Mouse (Mus musculus) hindlimb bud, embryonic 11.5 days (tissue): ENCODE results near the gene Pwwp2b.
A peak's percentile ranks its signal among the peaks of the same experiment; 100 is the strongest.

Source experiments
- DNase-seq: peaks from one replicate; pipeline ENCODE4 v3.0.0-alpha.2; 2012; ENCODE audit warnings: low read depth, low spot score; ENCODE audit errors: extremely low spot score

Gene Pwwp2b

GRCm38 (mm10) chr7:139224070-139224469 lies 24.2 kb upstream of the Pwwp2b start:
- no peak for DNase-seq

DNA sequence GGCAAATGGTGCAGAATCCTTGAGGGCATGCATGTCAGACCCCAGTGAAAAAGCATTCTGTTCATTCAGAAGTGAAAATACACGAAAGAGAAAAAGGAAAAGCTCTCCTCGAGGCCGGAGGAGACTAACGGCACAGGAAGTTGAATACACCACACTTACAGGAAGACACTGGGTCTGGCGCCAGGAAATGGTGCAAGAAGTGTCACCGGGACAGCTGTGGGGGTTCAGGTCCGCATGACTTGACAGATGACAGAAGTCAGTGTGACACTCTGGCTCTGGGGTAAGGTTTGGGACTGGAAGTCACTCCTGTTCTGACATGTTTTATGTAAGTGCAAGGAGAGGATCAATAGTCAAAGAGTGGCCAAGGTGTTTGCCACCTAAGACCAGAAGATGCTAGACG lies 23.6 kb upstream of the Pwwp2b start:
- no peak for DNase-seq

GRCm38 (mm10) chr7:139226416-139226815 lies 21.9 kb upstream of the Pwwp2b start:
- no peak for DNase-seq

- no peak for DNase-seq
These were observed 19.7 kb upstream of the Pwwp2b start for GRCm38 (mm10) chr7:139228447-139229171.

- no peak for DNase-seq
These were observed 18.4 kb upstream of the Pwwp2b start for GRCm38 (mm10) chr7:139229837-139230236.

DNA sequence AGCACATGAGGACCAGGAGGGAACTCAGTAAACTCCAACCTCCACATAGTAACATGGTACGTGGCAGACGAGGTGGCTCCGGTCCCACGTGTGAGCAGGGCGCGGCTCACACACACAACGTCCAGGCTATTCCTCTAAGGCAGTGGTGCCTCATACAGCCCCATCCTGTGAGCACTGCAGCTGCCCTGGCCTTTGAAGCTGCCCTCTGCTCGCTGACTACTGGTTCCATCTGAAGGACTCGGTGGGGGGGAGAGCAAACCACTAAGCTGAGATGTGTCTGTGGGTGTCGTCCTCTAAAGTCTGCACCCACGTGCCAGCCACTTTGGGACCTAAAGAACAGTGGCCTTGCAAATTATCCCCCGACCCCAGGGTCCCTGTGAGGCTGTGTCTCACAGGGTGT lies 18.0 kb upstream of the Pwwp2b start:
- DNase-seq: no peak

DNA sequence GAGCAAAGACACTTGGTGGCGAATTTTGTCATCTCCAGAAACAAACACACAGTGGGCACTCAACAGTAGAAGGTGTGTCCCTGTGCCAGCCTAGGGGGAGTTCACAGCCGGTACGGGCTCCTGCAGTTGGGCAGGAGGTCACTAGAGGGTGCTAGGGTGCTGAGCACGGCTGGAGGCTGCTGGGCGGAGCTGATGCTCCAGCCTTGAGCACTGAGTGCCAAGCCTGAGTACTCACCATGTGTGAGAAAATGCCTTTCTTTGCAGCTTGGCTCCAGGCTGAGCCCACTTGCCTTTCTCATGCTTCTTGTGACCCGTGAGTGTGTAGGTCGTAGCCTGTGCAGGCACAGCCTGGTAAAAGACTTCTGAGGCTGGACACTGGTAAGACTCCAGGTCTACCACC lies 14.6 kb upstream of the Pwwp2b start:
- peak; percentile 52 for DNase-seq

DNA sequence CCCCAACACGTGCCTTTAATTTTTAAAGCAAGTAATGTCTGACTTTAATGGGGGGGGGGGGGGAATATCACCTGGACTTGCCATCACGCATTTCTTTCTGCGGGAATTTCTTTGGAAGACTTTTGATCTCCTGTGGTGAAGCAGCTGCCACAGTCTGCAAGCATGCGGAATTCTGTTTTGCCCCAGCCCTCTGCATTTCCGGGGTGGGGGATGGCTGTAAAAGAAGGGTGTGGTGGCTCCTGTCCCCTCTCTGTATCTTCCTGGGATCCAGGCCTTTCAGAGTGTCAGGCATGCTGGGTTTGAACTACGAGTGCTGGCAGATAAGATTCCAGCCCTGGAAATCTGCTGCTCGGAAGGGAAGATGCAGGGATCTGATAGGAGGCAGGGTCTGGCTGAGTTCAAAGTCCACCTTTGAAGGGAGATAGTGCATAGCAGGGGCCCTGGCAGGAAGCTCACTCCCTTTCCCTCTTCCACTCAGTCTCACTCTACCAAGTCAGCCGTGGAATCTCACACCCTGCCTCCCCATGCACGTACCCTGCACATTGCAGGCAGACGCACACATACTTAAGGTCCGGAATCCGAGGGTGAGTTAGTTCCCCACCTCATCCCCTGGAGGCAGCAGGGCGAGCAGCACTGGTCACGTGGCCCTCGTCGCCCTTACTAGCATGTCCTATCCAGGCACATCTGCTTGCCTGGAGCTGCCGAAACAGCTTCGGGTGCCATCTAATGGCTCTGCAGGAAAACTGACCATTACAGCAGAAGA lies 13.7 kb upstream of the Pwwp2b start:
- no peak for DNase-seq

DNA sequence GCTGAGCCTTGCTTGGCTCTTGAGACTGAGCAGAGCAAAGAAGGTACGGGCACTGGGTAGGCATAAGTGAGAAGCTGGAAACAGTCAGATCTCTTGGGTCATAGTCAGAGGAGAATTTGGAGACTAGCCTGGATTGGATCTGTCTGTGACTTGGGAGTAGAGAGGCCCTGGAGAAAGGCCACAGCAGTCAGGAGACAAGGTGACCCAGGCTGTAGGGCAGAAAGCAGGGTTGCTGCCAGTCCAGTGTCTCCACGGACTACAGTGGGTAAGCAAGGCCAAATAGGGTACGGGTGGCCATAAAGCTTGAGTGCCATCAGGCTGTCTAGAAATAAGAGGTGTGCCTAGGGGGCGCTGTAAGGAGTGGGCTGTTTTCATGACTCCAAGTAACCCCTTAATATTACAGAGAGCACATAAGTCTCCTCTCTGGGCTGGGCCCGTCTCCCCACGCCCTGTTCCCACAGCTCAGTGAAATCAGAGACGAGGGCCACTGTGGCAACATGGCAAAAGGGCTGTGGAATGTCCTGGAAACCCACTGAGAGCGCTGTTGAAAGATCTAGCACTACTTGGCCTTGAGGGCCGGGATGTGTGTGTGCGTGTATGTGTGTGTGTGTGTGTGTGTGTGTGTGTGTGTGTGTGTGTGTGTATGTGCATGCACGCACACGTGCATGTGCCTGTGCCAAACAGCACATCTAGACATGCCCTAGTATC lies 12.5 kb upstream of the Pwwp2b start:
- DNase-seq: no peak

GRCm38 (mm10) chr7:139239432-139239831 lies 8.8 kb upstream of the Pwwp2b start:
- no peak for DNase-seq

GRCm38 (mm10) chr7:139246086-139246485 lies 2.2 kb upstream of the Pwwp2b start:
- DNase-seq: no peak

- DNase-seq: no peak
These were observed 1.1 kb upstream of the Pwwp2b start for GRCm38 (mm10) chr7:139246931-139247880.

DNA sequence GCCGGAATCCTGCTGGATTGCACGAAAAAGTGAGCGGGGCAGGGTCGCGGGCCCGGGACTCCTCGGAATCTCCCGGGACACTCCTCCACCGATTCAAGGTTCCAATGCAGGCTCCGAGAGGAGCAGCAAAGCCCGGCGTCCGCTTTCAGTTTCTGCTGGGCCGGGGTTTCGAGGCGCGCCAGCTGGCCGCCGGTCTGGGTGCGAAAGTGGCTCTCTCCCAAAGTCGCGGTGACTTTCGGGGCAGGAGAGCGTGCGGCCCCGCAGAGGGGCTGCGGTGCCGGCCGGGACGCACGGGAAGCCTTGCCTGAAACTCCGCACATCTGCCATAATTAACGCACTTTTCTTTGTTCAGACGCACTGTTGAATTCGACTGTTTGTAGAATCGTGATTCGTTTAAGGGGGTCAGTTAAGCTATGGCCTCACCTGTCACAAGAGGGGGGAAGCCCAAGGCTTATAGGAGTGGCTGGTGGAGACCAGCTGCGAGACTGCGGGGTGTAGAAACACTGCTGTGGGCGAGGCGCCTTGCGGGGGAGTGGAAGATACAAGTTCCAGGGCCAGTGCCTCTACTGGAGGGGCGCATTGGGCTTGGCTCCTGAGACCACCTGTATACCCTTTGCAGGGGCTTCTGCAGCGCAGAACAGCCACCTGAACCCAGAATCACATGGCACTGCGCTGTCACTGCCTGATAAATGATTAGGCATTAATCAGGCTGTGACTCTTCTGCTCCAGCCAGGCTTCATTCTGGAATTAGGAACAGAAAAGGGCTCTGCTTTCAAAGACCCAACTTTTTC lies 528 bp downstream of the Pwwp2b start:
- DNase-seq: no peak

DNA sequence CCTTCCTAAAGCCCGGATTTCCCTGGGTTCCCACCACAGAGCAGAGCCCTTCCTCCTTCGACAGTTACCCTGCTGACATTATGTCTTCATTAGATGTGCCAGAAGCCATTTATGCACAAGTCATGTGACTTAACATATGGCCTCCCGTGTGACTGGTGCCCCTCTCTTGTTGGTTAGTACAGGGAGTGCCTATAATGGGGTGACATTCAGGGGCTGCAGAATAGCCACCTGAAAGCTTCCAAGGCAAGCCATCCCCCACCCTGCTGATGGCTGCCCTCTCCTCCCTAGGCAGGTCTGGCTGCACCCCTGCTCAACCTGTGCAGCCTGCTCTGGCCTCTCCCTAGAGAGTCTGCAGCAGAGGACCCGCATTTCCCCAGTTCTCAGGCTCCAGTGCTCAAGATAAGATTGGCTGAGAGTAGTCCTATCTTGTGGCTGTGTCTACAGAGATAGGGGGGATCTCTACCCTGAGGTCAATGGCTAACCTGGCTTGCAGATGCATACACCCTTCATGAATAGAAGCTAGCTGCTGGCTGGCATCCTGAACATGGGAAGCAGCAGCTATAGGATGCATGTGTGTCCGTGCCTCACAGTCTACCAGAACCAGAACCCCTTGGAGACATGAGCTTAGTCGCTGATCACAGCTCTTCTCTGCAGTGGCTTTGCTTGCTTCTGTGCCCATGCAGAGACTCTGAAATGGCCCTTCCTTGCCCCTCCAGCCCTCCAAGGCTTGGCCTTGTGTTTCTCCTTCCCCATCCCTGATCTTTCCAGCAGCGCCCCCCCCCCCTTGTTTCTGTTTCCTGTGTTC lies 1.3 kb downstream of the Pwwp2b start:
- DNase-seq: no peak

DNA sequence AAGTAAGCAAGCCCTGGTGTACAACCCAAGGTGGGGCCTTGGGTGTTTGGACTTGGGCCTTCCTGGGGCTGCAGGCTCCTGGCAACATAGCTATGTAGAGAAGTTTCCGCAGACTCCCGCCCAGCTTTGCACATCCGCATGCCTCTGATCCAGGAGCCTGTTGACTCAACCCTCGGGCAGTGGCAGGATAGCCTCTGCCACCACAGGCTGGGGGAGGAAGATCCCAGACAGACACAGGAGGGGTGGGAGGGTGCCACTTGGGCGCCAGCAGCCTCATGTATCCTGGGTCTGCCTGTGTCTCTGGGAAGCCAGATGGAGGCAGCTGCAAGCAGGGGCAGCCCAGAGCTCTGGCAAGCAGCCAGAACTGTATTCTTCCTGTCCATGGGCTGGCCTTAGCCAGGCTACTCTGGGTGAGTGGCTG lies 3.6 kb downstream of the Pwwp2b start:
- no peak for DNase-seq

DNA sequence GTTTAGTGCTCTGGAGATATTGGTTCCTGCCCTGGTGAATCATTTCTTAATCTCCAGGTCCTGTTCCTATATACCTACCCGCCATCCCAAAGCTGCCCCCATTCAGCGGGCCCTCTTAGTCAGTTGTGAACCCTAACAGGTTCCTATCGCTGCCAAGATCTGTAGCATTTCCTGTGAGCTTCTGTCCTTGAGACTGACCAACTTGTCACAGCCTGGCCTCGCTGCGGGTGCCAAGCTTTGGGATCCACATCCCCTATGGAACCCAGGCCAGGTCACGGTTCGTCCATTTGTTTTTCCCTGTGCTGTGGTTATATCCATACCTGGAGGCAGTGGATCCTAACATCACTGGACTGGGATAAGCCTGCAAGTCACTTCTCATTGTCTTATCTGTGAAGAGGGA lies 4.3 kb downstream of the Pwwp2b start:
- DNase-seq: no peak

DNA sequence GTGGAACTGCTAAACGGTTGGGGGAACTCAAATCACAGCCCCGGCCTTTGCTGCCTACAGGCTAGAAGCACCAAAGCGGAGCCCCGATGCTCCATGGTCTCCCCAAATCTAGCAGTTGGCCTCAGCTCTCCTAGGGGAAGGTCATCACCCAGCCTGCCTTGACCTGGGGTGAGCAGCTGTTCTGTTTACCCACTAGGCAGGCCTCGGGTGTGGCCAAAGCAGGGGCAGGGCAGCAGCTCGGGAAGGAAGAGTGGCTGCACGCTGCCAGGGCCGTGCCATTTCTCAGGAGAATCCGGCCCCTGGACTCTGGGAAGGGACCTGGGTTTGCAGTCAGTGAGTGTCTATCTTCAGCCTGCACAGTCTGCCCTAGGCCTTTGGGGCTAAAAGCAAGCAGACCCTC lies 4.7 kb downstream of the Pwwp2b start:
- DNase-seq: no peak

GRCm38 (mm10) chr7:139253462-139253861 lies 5.2 kb downstream of the Pwwp2b start:
- DNase-seq: no peak

- DNase-seq: no peak
These were observed 6.3 kb downstream of the Pwwp2b start for GRCm38 (mm10) chr7:139254626-139255025.
